Mouse (Mus musculus) kidney, postnatal 4 days (tissue): ENCODE data around the gene Rab21.
A peak's percentile ranks its signal among the peaks of the same experiment; 100 is the strongest.
"Not testable (repeated sequence)": the region's sequence is repeated elsewhere in the genome, so short reads cannot be mapped to it uniquely, and the experiment has no call there.

Experiments used
- DNase-seq, 2 experiments: peaks; one replicate each; pipeline ENCODE4 v3.0.0; 2021; ENCODE audit warnings: mixed read lengths in 2 of 2

Rab21 gene

GRCm38 (mm10) chr10:115323295-115323694, 7.9 kb upstream of the Rab21 start:
- DNase-seq = peak; percentile 80 to 81

GRCm38 (mm10) chr10:115321317-115322035, 6.1 kb upstream of the Rab21 start:
- DNase-seq = no peak

GRCm38 (mm10) chr10:115318388-115318787, 3.0 kb upstream of the Rab21 start:
- not testable (repeated sequence) for DNase-seq

- no peak for DNase-seq
Measured at GRCm38 (mm10) chr10:115316313-115316712, 919 bp upstream of the Rab21 start.

- DNase-seq = peak; percentile 41 to 56
Measured at GRCm38 (mm10) chr10:115314582-115315452, 577 bp downstream of the Rab21 start.

- no peak for DNase-seq
Measured at GRCm38 (mm10) chr10:115314287-115314581, 1.2 kb downstream of the Rab21 start.

GRCm38 (mm10) chr10:115313641-115314286, 1.6 kb downstream of the Rab21 start:
- peak; percentile 44 to 66 for DNase-seq

GRCm38 (mm10) chr10:115312732-115313131, 2.7 kb downstream of the Rab21 start:
- DNase-seq = peak; percentile 46 to 67

- DNase-seq = peak in 1 of 2 experiments; percentile 21
Measured at GRCm38 (mm10) chr10:115312194-115312593, 3.2 kb downstream of the Rab21 start.

- DNase-seq = peak; percentile 52 to 67
Measured at GRCm38 (mm10) chr10:115311263-115311965, 4.0 kb downstream of the Rab21 start.

- DNase-seq = no peak
Measured at GRCm38 (mm10) chr10:115309191-115309590, 6.2 kb downstream of the Rab21 start.

- DNase-seq = no peak
Measured at GRCm38 (mm10) chr10:115307331-115307875, 8.0 kb downstream of the Rab21 start.

- no peak for DNase-seq
Measured at GRCm38 (mm10) chr10:115298683-115299082, 16.7 kb downstream of the Rab21 start.

- DNase-seq = no peak
Measured at GRCm38 (mm10) chr10:115297582-115297981, 17.8 kb downstream of the Rab21 start.

- DNase-seq = peak in 1 of 2 experiments; percentile 17
Measured at GRCm38 (mm10) chr10:115296401-115296935, 18.9 kb downstream of the Rab21 start.

GRCm38 (mm10) chr10:115295162-115295561, 20.2 kb downstream of the Rab21 start:
- DNase-seq = no peak

GRCm38 (mm10) chr10:115294715-115295114, 20.7 kb downstream of the Rab21 start:
- DNase-seq = no peak

- no peak for DNase-seq
Measured at GRCm38 (mm10) chr10:115293946-115294345, 21.4 kb downstream of the Rab21 start.

GRCm38 (mm10) chr10:115290671-115291070, 24.7 kb downstream of the Rab21 start:
- DNase-seq = no peak

- no peak for DNase-seq
Measured at GRCm38 (mm10) chr10:115288856-115289255, 26.5 kb downstream of the Rab21 start.

GRCm38 (mm10) chr10:115284170-115284569, 31.2 kb downstream of the Rab21 start:
- DNase-seq = no peak

- DNase-seq = no peak
Measured at GRCm38 (mm10) chr10:115281381-115281780, 34.0 kb downstream of the Rab21 start.
